Mouse (Mus musculus): ENCODE results near the gene Greb1.

Gene Greb1

DNA sequence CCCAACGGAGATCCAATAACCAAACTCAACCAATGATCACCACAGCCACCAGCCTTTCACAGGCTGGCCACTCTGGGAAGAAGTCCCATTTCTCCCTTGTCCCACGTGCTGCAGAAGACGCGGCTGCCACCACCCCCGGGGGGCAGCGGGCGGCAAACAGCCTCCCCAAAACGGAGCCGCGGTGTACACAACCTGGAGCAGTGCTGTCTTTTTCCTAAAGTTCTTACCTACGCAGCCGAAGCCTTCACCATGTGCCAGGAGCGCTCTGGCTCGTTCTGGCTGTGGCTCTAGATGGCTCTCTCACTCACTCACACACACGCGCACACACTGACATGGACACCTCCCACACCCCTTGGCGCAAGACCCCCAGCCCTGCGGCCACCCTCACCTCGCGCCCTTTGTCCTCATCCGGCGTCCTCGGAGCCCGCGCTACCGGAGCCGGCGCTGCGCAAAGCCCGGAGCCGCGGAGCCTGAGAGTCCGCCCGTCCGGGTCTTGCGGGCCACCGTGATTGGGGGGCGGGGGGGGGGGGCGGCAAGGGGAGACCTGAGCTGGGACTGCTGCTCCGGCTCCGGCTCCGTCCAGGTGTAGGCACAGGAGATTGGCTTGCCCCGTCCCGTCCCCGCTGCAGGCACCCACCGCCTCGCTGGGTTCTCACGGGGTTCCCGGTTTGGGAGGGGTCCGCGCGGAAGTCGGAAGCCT is at the start of gene Greb1:
Gene Greb1 (minus strand): TSS at position 628 of the 700 bp plus-strand sequence.
- DNase-seq (ENCODE audit: low read depth): no peak

DNA sequence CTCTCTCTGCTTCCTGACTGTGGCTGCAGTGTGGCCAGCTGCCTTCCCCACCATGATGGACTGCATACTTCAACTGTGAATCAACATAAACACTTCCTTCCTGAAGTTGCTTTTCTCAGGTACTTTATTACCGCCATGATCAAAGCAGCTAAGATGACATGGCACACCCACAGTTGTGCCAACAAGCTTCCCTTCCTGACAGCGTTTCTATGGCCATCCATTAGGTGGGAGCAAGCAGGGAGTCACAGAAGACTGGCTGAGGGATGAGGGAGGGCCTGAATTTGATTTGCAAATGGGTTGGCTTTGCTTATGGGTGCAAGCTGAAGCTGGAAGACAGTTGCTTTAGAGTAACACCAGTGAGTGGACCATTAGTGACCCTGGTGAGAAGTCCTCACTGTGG is 49.1 kb upstream of the Greb1 start:
- no peak for DNase-seq (ENCODE audit: low read depth)

DNA sequence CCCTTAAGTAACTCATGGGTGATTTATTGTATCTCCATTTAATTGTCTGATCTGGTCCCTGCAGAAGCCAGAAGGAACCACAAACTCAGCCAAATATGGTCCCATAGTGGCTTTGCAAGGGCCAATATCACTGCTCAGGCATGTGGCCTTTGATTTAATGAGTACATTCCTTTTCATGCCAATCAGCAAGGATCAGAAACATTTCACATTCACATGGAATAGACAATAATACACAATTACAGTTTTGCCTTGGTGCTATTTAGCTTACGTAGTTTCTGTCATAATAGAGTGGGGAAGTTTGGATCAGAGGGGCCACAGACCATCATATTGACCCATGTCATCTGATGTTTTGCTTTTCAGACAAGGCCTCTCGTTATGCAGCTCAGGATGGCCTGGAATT is 47.8 kb upstream of the Greb1 start:
- no peak for DNase-seq (ENCODE audit: low read depth)

DNA sequence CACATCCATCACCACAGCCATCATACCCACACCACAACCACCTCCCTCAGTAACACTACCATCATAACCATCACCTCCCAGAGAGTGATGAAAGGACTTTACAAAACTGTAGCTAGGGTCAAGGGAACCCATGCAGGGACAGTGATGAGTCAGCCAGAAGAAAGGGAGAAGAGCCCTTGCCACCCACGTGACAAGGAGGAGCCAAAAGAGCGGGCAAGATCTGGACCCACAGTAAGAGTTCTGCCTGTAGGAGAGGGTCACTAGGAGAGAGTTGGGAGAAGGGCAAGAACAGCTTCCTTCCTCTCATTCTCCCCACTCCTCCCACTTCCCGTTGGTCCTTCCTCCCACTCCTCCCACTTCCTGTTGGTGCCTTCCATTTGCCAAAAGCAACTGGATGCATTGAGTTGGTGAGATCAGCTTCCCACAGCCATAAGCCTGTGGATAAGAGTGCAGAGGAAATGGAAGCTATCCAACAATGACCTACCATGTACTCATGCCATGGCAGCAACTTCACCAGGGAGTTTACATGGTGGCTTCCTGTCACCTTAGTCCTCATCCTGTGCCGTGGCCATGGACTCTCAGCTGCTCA is 46.6 kb upstream of the Greb1 start:
- DNase-seq (ENCODE audit: low read depth): no peak

DNA sequence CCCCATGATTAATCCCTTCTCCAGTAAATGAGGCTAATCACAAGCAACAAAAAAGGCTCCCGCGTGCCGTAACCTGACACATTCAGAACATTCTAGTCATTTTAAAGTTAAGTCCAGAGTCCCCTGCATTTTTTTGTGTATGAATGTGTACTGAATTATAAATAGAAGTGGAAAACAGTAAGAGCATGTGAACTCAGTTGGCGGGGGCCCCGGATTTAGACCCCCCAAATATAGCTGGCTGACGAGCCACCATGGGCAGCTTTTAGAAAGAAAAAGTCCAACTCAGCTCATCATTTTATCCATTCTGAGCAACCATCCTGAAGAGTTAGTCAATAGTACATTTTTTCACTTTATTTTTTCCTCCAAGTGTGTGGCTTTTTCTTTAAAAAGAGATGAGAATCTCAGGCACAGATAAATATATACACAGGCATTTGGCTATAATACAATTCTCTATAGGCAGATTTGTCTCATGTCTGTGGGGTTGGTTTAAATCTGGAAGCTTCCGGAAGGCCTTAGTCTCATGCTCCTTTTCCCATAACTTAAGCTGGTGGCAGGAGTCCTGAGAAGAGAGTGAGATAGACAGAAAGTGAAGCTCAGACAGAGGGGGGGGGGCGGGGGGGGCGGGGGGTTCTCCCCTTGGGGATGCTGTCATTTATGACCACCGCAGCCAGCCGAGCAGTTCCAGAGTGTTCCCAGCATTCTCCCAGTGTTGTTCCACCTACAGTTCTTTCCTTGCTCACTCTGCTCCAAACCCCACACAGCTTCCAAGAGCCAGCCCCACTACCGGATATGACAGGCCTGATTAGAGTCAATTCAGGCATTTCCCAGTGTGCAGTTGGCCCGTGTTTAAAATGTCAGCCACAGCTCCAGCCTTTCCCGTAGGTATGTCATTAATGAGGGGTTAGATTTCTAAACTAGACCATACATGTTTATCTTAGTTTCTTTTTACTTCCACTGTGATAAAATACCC is 44.2 kb upstream of the Greb1 start:
- DNase-seq (ENCODE audit: low read depth): no peak

DNA sequence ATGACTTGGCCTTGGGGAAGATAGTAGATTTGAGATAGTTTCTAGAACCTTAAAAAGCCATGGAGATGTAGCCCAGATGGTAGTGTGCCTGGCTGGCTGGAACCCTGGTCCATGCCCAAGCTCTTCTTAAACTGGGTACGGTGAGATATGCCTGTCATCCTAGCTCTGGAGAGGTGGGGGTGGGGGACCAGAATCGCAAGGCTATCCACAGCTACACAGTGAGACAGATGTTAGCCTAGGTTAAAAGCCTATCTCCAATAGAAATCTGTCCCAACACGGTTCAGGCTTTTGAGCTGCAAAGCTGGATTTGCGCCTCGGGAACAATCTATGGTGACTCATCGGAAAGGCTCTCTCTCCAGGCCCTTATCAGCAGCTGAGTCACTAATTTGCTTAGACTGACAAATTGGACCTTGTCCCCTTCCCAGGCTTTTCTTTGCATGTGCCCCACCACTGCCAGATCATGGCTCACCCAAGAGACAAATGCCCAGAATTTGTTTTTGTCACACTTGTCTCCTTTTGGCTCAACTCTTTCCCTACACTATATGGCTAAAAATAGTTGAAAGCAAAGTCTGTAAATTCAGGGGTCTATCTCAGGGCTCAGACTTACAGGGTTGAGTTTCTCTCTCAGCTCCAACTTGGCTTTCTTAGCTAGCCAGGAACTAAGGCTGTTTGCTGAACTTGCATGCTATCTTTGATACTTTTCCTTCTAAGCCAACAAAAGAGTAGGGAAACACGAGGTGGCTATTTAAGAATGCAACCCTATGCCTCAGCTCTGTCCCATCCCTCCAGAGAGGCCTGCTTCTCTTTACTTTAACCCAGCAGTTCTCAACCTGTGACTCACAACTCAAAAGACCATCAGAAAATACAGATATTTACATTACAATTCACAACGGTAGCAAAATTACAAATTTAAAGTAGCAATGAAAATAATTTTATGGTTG is 40.4 kb upstream of the Greb1 start:
- no peak for DNase-seq (ENCODE audit: low read depth)

DNA sequence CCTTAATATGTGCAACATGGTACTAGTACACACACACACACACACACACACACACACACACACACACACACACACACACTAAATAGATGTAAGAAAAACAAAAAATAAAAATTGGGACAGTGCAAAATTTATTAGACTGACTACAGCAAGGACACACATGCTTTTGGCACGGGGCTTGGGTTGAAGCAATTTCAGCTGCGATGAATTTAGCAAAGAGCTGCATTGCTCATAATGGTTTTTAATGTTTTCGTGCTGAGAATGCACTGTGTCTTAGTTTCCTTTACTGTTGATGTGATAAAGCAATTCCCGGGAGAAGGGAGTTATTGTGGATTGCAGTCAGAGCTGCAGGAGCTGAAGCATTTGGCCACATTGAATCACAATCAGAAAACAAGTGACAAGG is 37.1 kb upstream of the Greb1 start:
- DNase-seq (ENCODE audit: low read depth): no peak

DNA sequence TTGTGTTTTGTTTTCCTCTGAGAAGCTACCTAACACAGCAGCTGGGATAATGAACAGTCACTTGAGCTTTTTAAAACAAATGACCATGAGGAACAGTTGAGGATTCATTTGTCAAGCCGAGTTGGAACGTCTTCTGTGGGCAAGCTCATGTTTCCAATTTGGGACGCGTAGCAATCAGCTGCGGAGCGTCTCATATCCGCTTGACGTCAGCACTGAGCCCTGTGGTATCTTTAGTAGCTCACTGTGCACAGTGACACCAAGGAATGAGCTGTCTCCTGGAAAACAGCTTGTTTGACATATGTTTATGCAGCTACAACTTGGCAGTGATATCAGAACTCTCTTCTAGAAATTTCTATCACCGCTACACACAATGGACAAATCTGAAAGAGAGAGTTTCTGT is 35.5 kb upstream of the Greb1 start:
- no peak for DNase-seq (ENCODE audit: low read depth)

DNA sequence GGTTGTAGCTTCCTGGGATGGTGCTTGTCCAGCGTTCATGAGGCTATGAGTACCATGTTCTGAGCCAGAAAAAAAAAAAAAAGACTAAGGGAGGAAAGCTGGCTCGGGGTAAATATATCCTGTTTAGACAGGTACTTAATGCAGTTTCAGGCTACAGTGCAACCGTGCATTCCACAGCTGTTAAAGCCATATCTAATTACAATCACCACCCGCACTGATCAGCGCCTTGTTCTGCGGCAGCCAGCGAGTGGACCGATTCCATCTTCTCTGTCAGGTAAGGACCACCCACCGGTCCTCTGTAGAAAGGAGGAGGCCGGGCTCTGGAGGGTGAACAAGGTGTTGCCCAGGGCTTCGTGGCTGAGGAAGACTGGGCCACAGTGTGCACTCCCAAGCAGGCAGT is 34.0 kb upstream of the Greb1 start:
- DNase-seq (ENCODE audit: low read depth): no peak

DNA sequence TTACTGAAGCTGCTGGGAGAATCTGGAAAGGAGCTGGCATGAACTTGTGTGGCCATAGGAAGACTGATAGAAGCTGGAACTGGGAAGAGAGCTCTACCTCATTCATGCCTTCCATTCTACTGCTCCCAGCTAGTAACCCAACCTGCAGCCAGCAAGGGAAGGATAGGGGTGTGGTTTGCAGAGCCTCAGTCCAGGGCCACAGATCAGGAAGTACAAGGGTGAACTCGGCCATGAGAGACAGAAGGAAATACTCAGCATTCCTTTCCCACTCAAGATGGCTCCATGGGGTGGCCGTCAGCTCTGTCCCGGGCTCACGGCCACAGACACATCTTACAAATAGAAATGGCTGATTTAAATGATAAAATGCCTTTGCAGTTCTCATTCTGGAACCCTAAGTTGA is 30.4 kb upstream of the Greb1 start:
- no peak for DNase-seq (ENCODE audit: low read depth)

DNA sequence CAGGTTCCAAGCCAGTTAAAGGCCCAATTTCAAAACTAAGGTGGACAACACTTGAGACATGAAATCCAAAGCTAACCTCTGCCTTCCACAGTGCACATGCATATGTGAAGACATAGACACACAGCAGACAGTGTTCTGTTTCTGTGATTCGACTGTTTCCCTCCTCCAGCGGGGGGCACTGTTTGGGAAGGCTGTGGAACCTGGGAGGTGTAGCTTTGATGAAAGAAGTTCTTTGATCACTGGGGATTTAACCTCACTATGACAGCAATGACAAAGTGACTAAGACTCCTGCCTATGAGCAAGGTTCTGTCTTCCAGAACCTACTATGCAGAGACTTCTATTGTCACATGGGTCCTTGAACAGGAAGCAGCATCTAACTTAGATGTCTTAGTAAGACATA is 29.1 kb upstream of the Greb1 start:
- no peak for DNase-seq (ENCODE audit: low read depth)

DNA sequence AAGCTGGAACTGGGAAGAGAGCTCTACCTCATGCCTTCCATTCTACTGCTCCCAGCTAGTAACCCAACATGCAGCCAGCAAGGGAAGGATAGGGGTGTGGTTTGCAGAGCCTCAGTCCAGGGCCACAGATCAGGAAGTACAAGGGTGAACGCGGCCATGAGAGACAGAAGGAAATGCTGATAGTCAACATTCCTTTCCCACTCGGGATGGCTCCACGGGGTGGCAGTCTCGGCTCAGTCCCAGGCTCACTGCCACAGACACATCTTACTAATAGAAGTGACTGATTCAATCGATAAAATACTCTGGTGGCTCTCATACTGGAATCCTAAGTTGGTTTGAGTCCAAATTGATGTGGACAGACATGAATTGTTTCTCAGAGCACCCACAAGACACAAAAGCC is 27.8 kb upstream of the Greb1 start:
- no peak for DNase-seq (ENCODE audit: low read depth)

DNA sequence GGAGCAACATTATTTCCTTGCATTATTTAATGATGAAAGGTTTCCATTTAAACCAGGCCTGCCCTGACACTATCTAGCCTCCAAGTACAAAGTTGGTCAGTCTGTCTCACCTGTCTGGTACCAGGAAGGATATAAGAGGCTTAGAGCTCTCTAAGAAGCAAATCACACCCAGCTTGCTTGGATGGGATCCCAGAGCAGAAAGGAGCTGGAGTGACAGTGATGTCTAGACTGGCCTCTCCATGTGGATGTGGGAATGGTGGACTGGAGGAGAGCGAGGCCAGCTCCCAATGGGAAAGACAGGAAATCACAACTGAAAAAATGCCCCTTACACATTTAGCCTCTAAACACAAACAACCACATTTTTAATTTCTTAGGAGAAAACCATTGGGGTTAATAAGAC is 23.0 kb upstream of the Greb1 start:
- DNase-seq (ENCODE audit: low read depth): no peak

DNA sequence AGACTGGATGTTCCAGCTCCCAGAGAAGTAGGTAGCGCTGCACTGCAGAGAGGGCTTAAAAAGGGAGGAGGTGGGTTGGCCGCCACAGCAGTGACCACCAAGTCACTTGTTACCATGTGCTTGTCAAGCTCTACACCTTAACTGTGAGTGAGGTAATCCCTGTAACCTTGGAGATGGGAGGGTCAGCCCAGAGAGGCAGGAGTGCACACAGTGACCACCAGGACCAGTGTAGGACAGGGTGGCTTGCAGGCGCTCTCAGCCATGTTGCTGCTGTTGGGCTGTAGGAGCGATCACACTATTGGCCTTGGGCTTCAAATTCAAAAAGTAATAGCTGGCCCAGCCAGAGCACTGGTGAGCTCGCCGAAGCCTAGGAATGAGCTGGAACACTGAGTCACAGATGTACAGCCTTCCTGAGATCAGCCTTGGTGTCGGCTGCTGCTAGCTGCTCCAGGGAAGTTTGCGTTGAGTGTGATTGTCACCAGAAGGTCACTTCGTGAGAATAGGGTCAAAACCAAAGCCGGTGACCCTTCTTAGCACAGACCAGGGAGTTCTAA is 21.6 kb upstream of the Greb1 start:
- DNase-seq (ENCODE audit: low read depth): no peak

DNA sequence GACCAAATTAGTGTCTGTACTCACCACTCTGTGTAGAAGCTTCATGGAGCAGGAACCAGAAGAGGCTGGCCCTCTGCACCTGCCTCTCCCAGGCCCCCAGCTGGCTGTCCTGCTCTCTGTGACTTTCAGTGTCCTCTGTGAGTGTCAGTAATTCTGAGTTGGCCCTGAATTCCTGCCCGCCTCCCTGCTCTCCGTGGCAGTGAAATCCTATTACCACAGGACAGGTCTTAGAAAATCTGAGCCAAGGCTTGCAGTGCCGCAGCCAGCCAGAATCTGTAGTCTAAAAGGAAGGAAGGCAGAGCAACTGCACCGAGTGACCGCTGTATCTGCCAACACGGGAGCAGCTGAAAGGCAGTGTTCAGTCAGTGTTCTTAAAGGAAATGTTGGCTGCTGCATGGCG is 20.1 kb upstream of the Greb1 start:
- DNase-seq (ENCODE audit: low read depth): no peak

DNA sequence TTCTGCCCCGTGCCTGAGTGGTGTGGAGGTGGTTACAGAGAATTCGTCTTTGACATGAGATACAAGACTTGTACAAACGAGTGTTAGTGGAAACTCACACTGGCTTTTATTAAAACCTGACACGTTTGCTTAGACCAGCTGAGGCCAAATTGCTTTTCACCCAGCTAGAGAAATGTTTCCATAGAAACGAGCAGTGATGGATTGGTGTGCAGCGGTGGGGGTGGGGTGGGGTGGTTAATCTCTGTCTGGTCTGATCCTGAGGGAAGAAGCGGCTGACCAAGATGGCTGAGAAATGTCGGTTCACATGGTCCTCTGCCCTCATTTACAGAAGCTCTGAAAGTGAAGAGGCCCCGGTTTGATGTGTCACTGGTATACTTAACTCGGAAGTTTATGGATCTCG is 17.8 kb upstream of the Greb1 start:
- DNase-seq (ENCODE audit: low read depth): no peak

DNA sequence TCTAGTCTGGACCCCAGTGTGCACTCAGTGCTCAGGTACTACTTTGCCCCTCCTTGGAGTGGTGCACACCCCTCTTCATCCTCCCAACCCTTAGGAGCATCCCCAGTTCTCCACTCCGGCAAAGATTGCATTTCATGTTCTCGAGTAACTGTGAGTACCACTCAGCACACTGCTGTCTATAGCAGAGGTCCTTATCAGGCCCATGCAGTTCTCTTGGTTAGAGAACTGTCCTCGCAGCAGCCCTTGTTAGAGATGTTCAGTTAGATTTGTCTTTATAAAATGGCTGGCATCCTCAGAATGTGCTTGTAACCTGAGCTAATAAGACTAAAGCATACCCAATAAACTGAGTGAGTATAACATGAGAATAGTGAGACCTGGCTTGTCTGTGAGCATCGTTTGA is 16.5 kb upstream of the Greb1 start:
- DNase-seq (ENCODE audit: low read depth): no peak

DNA sequence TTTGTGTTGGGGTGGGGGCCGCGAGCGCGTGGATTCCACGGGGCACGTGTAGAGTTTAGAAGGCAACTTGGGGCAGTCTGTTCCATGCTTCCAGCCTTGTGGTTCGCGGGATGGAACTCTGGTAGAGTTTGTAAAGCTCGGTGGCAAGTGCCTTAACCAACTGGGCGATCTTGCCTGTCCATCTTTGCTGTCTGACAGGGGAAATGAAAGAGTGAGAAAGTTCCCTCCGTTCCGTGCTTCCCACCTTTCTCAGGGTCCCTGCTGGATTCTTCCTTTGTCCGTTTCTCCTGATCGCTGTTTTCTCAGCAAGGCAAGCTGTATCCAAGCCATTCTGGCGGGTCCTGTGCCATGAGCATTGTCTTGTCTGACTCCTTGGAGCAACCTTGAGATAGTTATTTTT is 10.8 kb upstream of the Greb1 start:
- no peak for DNase-seq (ENCODE audit: low read depth)

DNA sequence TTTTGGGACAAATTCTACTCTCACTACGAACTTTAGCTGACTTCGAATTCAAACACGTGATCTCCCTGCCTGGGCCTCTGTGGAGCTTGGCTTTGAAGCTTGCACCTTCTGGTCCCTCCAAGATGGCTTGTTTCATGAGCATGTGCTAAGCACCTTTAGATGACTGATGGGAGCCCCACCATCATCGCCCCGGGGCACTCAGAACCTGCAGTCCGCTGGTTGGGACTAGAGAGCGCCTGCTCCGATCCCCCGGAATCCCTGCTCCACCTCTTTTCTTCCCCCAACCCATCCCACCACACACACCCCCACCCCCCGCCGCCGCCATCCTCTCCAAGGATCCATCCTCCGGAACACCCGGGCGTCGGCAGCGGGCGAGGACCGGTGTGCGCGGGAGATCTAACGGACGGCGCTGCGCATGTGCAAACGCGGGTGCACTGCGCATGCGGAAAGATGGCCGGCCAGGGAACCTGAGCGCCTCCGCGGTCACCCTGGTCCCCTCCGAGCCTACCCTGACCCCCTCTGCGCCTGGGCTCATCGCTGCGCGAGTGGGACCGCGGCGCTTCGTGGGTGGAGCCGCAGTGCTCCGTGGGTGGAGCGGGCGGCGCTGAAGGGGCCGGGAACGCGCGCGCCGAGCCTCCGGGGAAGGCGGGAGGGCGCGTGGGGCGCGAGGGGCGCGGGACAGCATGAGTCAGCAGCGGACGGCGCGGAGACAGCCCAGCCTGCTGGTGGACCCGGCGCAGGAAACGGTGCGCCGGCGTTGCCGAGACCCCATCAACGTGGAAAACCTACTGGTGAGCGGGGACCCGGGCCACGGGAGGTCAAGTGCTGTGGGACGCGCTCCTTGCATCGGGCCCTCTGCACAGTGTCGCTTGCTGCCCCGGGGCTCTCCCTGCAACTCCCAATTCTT is 10.1 kb upstream of the Greb1 start, which contains the start of gene E2f6:
Gene E2f6 (plus strand): TSS at position 439 of the 907 bp plus-strand sequence.
- peak; percentile 86 for DNase-seq (ENCODE audit: low read depth)

DNA sequence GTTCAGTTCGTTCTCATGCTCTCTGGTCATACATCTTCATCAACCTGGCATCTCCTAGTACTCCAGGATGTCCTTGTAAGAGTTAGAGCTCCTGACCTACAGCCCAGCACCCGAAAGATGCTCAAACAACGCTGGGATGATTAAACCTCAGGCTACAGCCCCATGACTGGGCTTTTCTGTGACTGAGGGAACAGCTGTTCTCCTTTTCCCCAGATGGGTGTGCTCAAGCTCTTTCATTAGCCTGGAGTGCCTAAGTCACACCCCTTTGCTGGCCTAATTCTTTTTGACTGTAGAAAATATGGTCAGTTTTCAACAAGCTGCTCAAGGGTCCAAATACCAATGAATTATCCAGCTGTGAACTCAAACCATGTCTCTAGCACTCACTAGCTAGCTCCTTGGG is 7.4 kb upstream of the Greb1 start:
- peak; percentile 49 for DNase-seq (ENCODE audit: low read depth)

Data from induced T-regulatory cell, adult 2 months (primary cell).